Mouse (Mus musculus): ENCODE data around the gene Sema5b.

Sema5b gene

GRCm38 (mm10) chr16:35625286-35626020 is 84.5 kb downstream of the Sema5b start:
- ATAC-seq (ENCODE audit: insufficient number of reproducible peaks, low FRiP score, low TSS enrichment), result no peak; the same call in 1 of the 2 replicates

- peak; percentile 57; the same call in 1 of the 2 replicates for ATAC-seq (ENCODE audit: insufficient number of reproducible peaks, low FRiP score, low TSS enrichment)
Observed at GRCm38 (mm10) chr16:35627992-35628607, 87.2 kb downstream of the Sema5b start.

GRCm38 (mm10) chr16:35630470-35631183 is 89.7 kb downstream of the Sema5b start:
- ATAC-seq (ENCODE audit: insufficient number of reproducible peaks, low FRiP score, low TSS enrichment), result no peak

- ATAC-seq (ENCODE audit: insufficient number of reproducible peaks, low FRiP score, low TSS enrichment), result no peak
Observed at GRCm38 (mm10) chr16:35633058-35633457, 92.1 kb downstream of the Sema5b start.

DNA sequence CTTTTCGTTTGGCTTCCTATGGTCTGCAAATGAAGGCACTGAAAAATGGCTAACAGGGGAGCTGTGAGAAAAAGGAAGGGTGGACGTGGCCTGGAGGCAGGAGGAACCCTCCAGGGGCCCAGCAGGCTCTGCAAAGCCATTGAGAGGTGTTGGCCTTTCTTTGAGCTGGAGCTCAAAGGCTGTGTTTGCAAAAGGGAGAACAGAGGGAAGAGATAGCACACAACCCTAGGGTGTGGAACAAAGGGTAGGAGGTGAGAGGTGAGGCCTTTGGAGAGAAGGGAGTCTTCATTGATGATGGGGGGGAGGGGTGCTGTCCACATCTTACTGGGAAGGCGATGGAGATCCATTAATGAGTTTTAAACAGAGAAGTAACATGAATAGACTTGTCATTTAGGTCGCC is 94.0 kb downstream of the Sema5b start:
- ATAC-seq (ENCODE audit: insufficient number of reproducible peaks, low FRiP score, low TSS enrichment), result no peak

DNA sequence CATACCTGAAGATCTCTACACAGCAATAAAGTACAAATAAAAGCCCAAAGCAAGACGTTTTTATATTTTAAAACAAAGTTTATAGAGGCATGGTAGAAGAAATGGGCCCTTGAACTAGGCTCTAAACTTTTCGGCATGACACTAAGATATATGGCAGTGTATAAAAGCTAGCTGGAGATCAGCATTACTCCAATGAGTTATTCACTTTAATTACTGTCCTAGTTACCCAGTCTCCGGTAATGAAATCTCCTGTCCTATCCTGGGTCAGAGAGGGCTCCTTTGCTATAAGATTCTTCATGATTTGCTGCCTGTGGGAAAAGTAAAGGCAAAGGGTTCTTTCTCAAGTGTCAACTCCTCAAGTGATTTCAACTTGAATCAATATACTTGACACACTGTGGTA is 98.6 kb downstream of the Sema5b start:
- no peak for ATAC-seq (ENCODE audit: insufficient number of reproducible peaks, low FRiP score, low TSS enrichment)

DNA sequence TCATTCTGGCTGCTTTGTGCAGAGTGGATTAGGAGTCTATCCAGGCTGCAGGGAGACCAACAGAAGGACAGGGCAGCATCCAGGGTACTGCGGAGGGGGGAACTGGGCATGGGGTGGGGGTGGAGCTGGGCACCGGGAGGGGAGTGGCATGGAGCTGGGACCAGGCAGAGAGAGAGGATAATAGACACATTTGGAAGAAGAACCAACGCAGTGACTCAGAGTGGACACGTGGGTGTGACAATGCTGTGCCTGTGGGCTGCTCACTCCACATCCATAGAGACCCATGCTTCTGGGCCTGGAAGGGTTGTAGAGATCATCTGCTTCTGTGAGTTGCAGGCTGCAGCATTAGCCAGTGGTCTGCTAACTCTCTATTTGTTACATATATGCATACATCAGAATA is 107.9 kb downstream of the Sema5b start:
- no peak for ATAC-seq (ENCODE audit: insufficient number of reproducible peaks, low FRiP score, low TSS enrichment)

DNA sequence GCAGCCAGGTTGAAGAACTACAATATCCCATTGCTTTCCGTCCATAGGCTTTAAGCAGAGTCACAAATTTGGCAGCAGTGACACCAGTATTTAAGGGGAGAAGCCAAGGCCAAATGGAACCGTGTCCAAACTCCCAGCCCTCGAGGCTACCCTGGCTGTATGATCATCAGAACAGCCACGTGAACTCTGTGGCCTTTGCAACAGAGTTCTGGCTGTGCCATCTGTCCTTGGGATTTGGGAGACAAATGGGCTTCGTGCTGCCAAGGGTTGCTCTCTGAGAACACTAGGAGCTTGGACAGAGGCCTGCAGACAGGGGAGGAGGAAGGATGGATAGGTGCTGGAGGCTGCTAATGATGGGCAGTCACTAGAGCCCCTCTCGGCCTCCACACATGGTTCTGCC is 111.3 kb downstream of the Sema5b start:
- ATAC-seq (ENCODE audit: insufficient number of reproducible peaks, low FRiP score, low TSS enrichment), result peak; percentile 92

- ATAC-seq (ENCODE audit: insufficient number of reproducible peaks, low FRiP score, low TSS enrichment), result peak; percentile 32
Observed at GRCm38 (mm10) chr16:35652706-35653105, 111.8 kb downstream of the Sema5b start.

DNA sequence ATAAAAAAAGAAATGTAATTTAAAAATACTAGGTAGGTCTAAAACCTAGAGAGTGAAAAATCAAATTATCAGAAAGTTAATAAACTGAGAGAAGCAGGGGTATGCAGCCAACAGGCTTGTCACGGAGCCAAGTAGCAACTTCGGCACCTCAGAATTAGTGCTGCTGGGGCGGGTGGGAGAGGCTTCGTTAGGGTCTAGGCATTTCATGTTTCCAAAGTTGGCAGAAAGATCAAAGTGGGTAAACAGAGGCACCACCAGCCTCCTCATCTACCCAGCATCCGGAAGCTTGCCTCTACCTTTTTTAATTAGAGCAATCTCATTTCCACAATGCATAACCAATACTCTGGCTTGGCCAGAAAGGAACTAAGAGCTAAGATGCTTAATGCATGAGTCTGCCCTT is 113.0 kb downstream of the Sema5b start:
- ATAC-seq (ENCODE audit: insufficient number of reproducible peaks, low FRiP score, low TSS enrichment), result no peak

- ATAC-seq (ENCODE audit: insufficient number of reproducible peaks, low FRiP score, low TSS enrichment), result no peak
Observed at GRCm38 (mm10) chr16:35660222-35660621, 119.3 kb downstream of the Sema5b start.

- no peak for ATAC-seq (ENCODE audit: insufficient number of reproducible peaks, low FRiP score, low TSS enrichment)
Observed at GRCm38 (mm10) chr16:35663831-35664414, 123.0 kb downstream of the Sema5b start.

GRCm38 (mm10) chr16:35664847-35665246 is 123.9 kb downstream of the Sema5b start:
- no peak for ATAC-seq (ENCODE audit: insufficient number of reproducible peaks, low FRiP score, low TSS enrichment)

DNA sequence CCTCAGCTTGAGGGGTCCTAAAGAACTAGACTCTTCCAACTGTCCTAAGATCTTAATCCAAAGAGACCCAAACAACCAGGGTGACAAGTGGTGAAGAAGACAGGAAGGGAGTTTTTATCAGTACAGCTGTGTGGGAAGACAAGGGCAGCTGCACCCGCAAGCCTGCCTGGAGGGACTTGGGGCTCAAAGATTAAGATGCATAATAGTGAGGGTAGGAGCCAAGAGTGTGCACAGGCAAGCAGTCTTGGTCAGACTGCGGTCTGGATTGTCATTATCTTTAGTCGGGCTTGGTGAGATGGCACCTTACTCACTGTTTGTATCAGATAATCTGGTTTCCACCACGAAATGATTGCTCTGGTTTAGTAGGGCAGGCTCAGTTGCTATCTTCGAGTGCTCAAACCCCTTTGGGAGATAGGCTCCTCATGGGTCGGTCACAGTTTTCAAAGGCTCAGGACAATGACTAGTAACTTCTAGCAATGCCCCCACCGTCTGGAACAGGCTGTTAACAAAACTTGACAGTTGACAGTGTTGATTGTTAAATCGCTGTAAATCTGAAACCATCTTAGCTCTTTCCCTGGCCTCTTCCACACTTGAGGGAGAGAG is 136.7 kb downstream of the Sema5b start:
- ATAC-seq (ENCODE audit: insufficient number of reproducible peaks, low FRiP score, low TSS enrichment), result no peak

GRCm38 (mm10) chr16:35678476-35678875 is 137.5 kb downstream of the Sema5b start:
- ATAC-seq (ENCODE audit: insufficient number of reproducible peaks, low FRiP score, low TSS enrichment), result no peak

GRCm38 (mm10) chr16:35681327-35682108 is 140.6 kb downstream of the Sema5b start:
- ATAC-seq (ENCODE audit: insufficient number of reproducible peaks, low FRiP score, low TSS enrichment), result peak; percentile 76

DNA sequence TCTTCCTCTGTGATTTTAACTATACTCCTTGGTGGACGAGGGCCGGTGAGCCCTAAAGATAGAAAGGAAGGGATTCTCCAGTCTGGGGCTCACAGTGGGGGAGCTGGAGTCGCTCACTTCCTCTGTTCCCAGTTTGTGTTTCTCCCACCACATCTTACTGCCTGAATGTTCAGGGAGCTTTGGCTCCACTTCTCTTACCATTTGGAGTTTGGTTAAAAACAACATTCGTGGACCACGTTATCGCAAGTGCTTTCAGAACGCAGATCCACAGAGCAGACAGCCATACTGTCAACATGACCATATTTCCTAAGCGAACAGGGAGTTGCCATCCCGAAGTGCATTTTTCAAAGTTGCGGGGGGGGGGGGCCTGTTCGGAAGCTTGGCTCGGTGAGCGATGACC is 144.1 kb downstream of the Sema5b start:
- ATAC-seq (ENCODE audit: insufficient number of reproducible peaks, low FRiP score, low TSS enrichment), result no peak

GRCm38 (mm10) chr16:35686491-35686890 is 145.5 kb downstream of the Sema5b start:
- ATAC-seq (ENCODE audit: insufficient number of reproducible peaks, low FRiP score, low TSS enrichment), result no peak

DNA sequence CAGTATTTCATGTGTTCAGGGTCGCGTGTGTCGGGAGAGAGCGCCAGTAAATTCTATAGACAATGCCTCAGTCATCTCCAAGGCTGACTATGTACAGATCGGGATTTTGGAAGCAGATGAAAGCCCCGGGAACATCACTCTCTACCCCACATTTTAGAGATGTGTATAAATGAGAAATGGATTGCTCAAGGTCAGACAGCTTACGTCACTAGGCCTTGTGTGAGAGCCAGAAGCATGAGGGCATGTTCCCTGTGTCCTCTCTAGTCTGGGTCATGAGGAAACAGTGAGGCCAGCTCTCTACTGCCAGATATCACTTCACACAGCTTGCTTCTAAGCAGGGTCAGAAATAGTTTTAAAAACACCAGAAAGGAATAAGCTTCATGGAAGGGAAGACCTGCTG is 150.7 kb downstream of the Sema5b start:
- no peak for ATAC-seq (ENCODE audit: insufficient number of reproducible peaks, low FRiP score, low TSS enrichment)
